Mouse (Mus musculus): ENCODE measurements around the gene Pemt. TPM values are rescaled to one million over a fixed set of nuclear protein-coding genes. Genes with fewer than 3 reads are reported as not detected.

Gene Pemt
- 40.0 and 41.5 TPM in 2 replicates for polyA plus RNA-seq (2012; rRNA removed)

- TF ChIP-seq POLR2A (IDR thresholded peaks at IDR 0.05; ENCODE audit: control insufficient read depth, low read depth, low read length) (peak; percentile 67), CTCF (IDR thresholded peaks at IDR 0.05; ENCODE audit: control insufficient read depth, insufficient read depth, insufficient replicate concordance, low read depth, low read length) (peak; percentile 40; the same call in 1 of the 2 replicates)
- H3K36me3 ChIP-seq (ENCODE audit: control insufficient read depth, insufficient read depth, low read length): no peaks in the 10 kb centered on the region
- no peaks in the 10 kb centered on the region for H3K27me3 ChIP-seq (ENCODE audit: control insufficient read depth, insufficient read depth, low read length)
- peak within 1 kb of the TSS; percentile 98 for H3K27ac ChIP-seq (ENCODE audit: control insufficient read depth, insufficient read depth, low read depth, low read length)
- peaks cover 6% of the 10 kb centered on the region for H3K4me1 ChIP-seq (ENCODE audit: control insufficient read depth, insufficient read depth, low read length)
- H3K4me3 ChIP-seq (ENCODE audit: control insufficient read depth, low read depth, low read length): peak within 1 kb of the TSS; percentile 95
Measured at GRCm38 (mm10) chr11:60046058-60046735, at the start of gene Pemt. Gene Pemt (minus strand): TSS chr11:60046489.

DNA sequence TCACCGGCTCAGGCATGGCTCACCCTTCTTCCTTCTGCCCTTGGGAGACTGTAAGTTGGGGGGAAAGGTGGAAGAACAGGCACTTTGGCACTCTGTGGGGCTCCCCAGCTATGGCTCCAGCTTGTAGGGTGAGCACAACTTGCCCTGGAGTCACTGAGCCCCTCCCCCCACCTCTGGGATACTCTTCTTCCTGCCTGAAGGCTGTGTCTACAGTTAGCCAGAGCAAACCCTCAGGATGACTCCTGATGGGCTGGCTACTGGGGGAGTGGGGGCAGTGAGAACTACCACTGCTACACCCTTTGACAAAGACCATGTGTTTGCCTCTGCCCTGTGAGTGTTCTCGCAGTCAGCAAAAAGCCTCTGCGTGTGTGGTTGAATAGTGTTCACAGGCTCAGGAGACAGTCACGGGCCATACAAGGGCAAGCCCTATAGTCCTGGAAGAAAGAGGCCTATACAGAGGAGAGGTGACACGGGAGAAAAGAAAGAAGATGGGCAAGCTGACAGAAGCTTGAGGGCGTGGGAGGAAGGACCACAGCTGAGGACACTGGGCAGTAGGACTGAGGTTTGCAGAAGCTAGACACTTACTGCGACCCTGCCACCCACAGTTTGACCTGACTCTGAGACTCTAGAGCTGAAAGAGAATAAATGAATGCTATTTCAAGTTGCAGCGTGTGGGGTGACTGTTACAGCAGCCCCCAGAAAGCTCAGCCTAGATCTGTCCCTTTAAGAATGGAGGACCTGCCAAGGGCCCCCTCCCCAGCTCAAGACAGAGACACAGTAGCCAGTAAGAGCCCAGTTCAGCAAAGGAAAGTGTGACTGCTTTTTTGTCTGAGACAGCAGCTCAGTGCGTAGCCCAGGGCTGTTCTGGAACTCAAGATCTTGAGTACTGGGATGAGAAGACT, 48.9 kb upstream of the Pemt start:
- Histone ChIP-seq H3K4me1 (ENCODE audit: control insufficient read depth, insufficient read depth, low read length) (no peaks in the 10 kb centered on the region; the same call in 1 of the 2 replicates), H3K4me3 (ENCODE audit: control insufficient read depth, low read depth, low read length) (no peak overlapping the region), H3K27me3 (ENCODE audit: control insufficient read depth, insufficient read depth, low read length) (no peaks in the 10 kb centered on the region), H3K36me3 (ENCODE audit: control insufficient read depth, insufficient read depth, low read length) (no peaks in the 10 kb centered on the region), H3K27ac (ENCODE audit: control insufficient read depth, insufficient read depth, low read depth, low read length) (no peak overlapping the region)
- TF ChIP-seq CTCF (IDR thresholded peaks at IDR 0.05; ENCODE audit: control insufficient read depth, insufficient read depth, insufficient replicate concordance, low read depth, low read length) (no peak), POLR2A (IDR thresholded peaks at IDR 0.05; ENCODE audit: control insufficient read depth, low read depth, low read length) (no peak)

DNA sequence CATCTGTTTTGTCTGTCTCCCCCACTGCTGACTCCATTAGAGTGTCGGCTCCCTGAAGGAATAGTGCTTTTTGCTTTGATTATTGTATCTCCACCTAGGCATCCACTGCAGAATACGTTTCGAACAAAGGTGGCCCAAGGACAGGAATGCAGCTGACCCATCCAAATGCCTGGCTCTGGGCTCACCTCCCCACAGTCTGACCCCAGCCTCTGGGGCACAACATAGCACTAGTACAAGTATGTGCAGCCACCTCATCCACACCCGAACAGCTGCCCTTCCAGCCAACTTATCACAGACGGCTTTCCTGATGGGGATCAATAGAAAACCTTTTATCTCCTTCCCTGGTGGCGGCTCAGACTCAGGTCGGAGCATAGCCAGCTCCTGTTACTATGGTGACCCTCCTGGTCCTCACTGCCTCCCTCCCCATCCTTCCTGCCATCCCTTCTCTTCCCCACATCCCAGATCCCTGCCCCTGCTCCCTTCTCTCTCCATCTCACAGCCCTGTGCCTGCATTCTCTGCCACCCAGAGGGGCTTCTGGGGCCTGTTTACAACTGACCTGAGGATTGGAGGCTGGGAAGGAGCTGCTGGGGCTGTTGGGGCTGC, 47.8 kb upstream of the Pemt start:
- Histone ChIP-seq H3K4me3 (ENCODE audit: control insufficient read depth, low read depth, low read length) (no peak overlapping the region), H3K27me3 (ENCODE audit: control insufficient read depth, insufficient read depth, low read length) (no peaks in the 10 kb centered on the region), H3K4me1 (ENCODE audit: control insufficient read depth, insufficient read depth, low read length) (no peaks in the 10 kb centered on the region; the same call in 1 of the 2 replicates), H3K36me3 (ENCODE audit: control insufficient read depth, insufficient read depth, low read length) (no peaks in the 10 kb centered on the region), H3K27ac (ENCODE audit: control insufficient read depth, insufficient read depth, low read depth, low read length) (no peak overlapping the region)
- TF ChIP-seq POLR2A (IDR thresholded peaks at IDR 0.05; ENCODE audit: control insufficient read depth, low read depth, low read length) (no peak), CTCF (IDR thresholded peaks at IDR 0.05; ENCODE audit: control insufficient read depth, insufficient read depth, insufficient replicate concordance, low read depth, low read length) (no peak)

- Histone ChIP-seq H3K36me3 (ENCODE audit: control insufficient read depth, insufficient read depth, low read length) (no peaks in the 10 kb centered on the region), H3K27me3 (ENCODE audit: control insufficient read depth, insufficient read depth, low read length) (no peaks in the 10 kb centered on the region), H3K4me3 (ENCODE audit: control insufficient read depth, low read depth, low read length) (no peak overlapping the region), H3K27ac (ENCODE audit: control insufficient read depth, insufficient read depth, low read depth, low read length) (no peak overlapping the region), H3K4me1 (ENCODE audit: control insufficient read depth, insufficient read depth, low read length) (peaks cover 2% of the 10 kb centered on the region)
- TF ChIP-seq CTCF (IDR thresholded peaks at IDR 0.05; ENCODE audit: control insufficient read depth, insufficient read depth, insufficient replicate concordance, low read depth, low read length): no peak
- TF ChIP-seq POLR2A (IDR thresholded peaks at IDR 0.05; ENCODE audit: control insufficient read depth, low read depth, low read length): no peak
Measured at GRCm38 (mm10) chr11:60093227-60093626, 46.9 kb upstream of the Pemt start.

DNA sequence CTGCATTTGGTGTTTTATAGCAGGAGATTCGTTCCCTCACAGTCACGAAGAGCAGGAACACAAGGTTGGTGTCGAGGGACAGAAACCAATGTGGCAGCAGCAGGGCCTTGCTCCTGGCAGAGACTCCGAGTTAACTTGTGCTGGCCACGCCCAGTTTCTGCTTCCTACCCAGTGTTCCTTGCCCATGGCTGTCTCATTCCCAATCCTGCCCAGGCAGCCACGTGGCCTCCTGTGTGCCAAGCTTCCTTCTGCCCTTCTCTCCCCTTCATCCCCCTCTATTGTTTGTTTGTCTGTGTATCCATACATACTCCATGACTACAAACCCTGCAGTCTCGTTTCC, 45.1 kb upstream of the Pemt start:
- Histone ChIP-seq H3K27me3 (ENCODE audit: control insufficient read depth, insufficient read depth, low read length) (no peaks in the 10 kb centered on the region), H3K36me3 (ENCODE audit: control insufficient read depth, insufficient read depth, low read length) (no peaks in the 10 kb centered on the region), H3K4me1 (ENCODE audit: control insufficient read depth, insufficient read depth, low read length) (peaks cover 6% of the 10 kb centered on the region), H3K27ac (ENCODE audit: control insufficient read depth, insufficient read depth, low read depth, low read length) (no peak overlapping the region), H3K4me3 (ENCODE audit: control insufficient read depth, low read depth, low read length) (no peak overlapping the region)
- TF ChIP-seq CTCF (IDR thresholded peaks at IDR 0.05; ENCODE audit: control insufficient read depth, insufficient read depth, insufficient replicate concordance, low read depth, low read length) (no peak), POLR2A (IDR thresholded peaks at IDR 0.05; ENCODE audit: control insufficient read depth, low read depth, low read length) (no peak)

GRCm38 (mm10) chr11:60090696-60091421, 44.6 kb upstream of the Pemt start:
- no peak for TF ChIP-seq POLR2A (IDR thresholded peaks at IDR 0.05; ENCODE audit: control insufficient read depth, low read depth, low read length)
- TF ChIP-seq CTCF (IDR thresholded peaks at IDR 0.05; ENCODE audit: control insufficient read depth, insufficient read depth, insufficient replicate concordance, low read depth, low read length): no peak
- no peak overlapping the region for H3K27ac ChIP-seq (ENCODE audit: control insufficient read depth, insufficient read depth, low read depth, low read length)
- no peak overlapping the region for H3K4me3 ChIP-seq (ENCODE audit: control insufficient read depth, low read depth, low read length)
- H3K4me1 ChIP-seq (ENCODE audit: control insufficient read depth, insufficient read depth, low read length): peaks cover 6% of the 10 kb centered on the region
- H3K36me3 ChIP-seq (ENCODE audit: control insufficient read depth, insufficient read depth, low read length): no peaks in the 10 kb centered on the region
- H3K27me3 ChIP-seq (ENCODE audit: control insufficient read depth, insufficient read depth, low read length): no peaks in the 10 kb centered on the region

Measured in testis, adult 2 months (tissue).